ENCODE assay signal across 10 mouse cellular contexts in the genomic region with DNA sequence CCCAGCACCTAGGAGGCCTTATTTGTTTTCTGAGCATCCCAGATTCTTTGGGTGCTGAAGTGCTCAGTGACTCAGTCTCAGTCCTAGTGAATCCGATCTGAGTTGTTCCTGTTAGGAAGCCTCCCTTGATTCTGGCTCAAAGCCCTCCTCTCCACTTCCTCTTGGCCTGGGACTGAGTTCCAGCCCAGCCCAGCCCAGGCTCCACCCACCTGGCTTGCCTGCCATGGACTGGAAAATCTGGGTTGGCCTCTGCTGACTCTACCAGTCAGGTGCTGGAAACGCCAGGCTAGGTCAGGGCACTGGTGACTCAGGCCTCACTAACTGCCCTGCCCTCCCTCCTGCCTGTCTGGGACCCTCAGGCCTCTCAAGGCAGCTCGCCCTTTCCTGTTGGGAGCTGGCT. TPM values are rescaled to one million over a fixed set of nuclear protein-coding genes. Genes with fewer than 3 reads are reported as not detected.
DNase-seq lines count a peak whose midpoint lies in the region; ATAC-seq and TF ChIP-seq lines count a peak whose summit lies in the region.
"Had no signal": no experiment of that assay in that cellular context is flagged by ENCODE, and none has a peak within 500 bp of the region (broad histone marks: within the 10 kb centered on the region; RNA-seq: fewer than 3 reads in every experiment).

No protein-coding gene starts in this region.

- TF ChIP-seq EP300 in heart, adult 2 months (IDR thresholded peaks at IDR 0.05; ENCODE audit: insufficient read depth, low read depth, low read length): peak; percentile 83

- no peak for ATAC-seq in CD4-positive, CD25-positive, alpha-beta regulatory T cell, adult 4 months
- ATAC-seq in hindbrain, embryonic 12.5 days (ENCODE audit: low FRiP score): no peak

- peak overlapping the region; percentile 58; the same call in 1 of the 2 replicates for H3K27ac ChIP-seq in left cerebral cortex, adult 2 months
- H3K27ac ChIP-seq in brown adipose tissue, adult 24 weeks (replicated peaks; ENCODE audit: low read depth, low read length): peak overlapping the region; percentile 50
- H3K27ac ChIP-seq in heart, adult 2 months: peak overlapping the region; percentile 89
- no peak overlapping the region for H3K27ac ChIP-seq in hindbrain, embryonic 12.5 days
- H3K27ac ChIP-seq: macrophage had no signal

- WGBS in heart, adult 2 months: 13% methylated on average over 3 of the region's 3 CpGs
- 70% methylated on average over 3 of the region's 3 CpGs for WGBS in hindbrain, embryonic 12.5 days

- peak overlapping the region; percentile 36; the same call in 1 of the 2 replicates for H3K9ac ChIP-seq in heart, adult 2 months (ENCODE audit: low read depth, low read length)
- H3K9ac ChIP-seq in hindbrain, embryonic 12.5 days: no peak overlapping the region

- peak; percentile 63 for TF ChIP-seq POLR2A in heart, adult 2 months (IDR thresholded peaks at IDR 0.05; ENCODE audit: insufficient read depth, low read depth, low read length)

- no peak for TF ChIP-seq CTCF in left cerebral cortex, adult 2 months (IDR thresholded peaks at IDR 0.05)
- no peak for TF ChIP-seq CTCF in heart, adult 2 months (IDR thresholded peaks at IDR 0.05)

- H3K4me3 ChIP-seq in left cerebral cortex, adult 2 months: no peak overlapping the region
- no peak overlapping the region for H3K4me3 ChIP-seq in brown adipose tissue, adult 24 weeks (ENCODE audit: insufficient read depth, low read depth, low read length)
- peak overlapping the region; percentile 20; the same call in 1 of the 2 replicates for H3K4me3 ChIP-seq in heart, adult 2 months
- no peak overlapping the region for H3K4me3 ChIP-seq in hindbrain, embryonic 12.5 days

- peaks cover 5% of the 10 kb centered on the region; the same call in 1 of the 2 replicates for H3K36me3 ChIP-seq in heart, adult 2 months (ENCODE audit: control insufficient read depth, insufficient read depth, low read length)
- peaks cover 90% of the 10 kb centered on the region for H3K36me3 ChIP-seq in hindbrain, embryonic 12.5 days

- DNase-seq in left cerebral cortex, adult 2 months (ENCODE audit: extremely low spot score in 1 of 2, low spot score in 2 of 2): peak in 1 of 2 experiments; percentile 31
- DNase-seq in left cerebral cortex, postnatal 4 days: no peak
- DNase-seq in heart, adult 2 months: peak; percentile 91 to 93
- peak; percentile 89 to 94 for DNase-seq in kidney, postnatal 25 days
- DNase-seq in ovary, postnatal 36 days (ENCODE audit: low spot score): peak; percentile 73

- 0 out of 2 replicates have a peak, but pooled peaks cover 1% of the 10 kb centered on the region for H3K79me2 ChIP-seq in heart, adult 2 months (replicated peaks; ENCODE audit: control insufficient read depth, insufficient read depth, low read length)

- no peak overlapping the region for H3K4me2 ChIP-seq in hindbrain, embryonic 12.5 days (replicated peaks)

- no peaks in the 10 kb centered on the region for H3K9me3 ChIP-seq in hindbrain, embryonic 12.5 days (replicated peaks)
- H3K9me3 ChIP-seq: G1E had no signal

- H3K4me1 ChIP-seq in brown adipose tissue, adult 24 weeks (ENCODE audit: control insufficient read depth, insufficient read depth, insufficient read length, low read length): peaks cover 7% of the 10 kb centered on the region; the same call in 1 of the 2 replicates
- H3K4me1 ChIP-seq in heart, adult 2 months (ENCODE audit: control insufficient read depth, insufficient read depth, low read length): peaks cover 11% of the 10 kb centered on the region
- H3K4me1 ChIP-seq in hindbrain, embryonic 12.5 days: peaks cover 13% of the 10 kb centered on the region

- H3K27me3 ChIP-seq in heart, adult 2 months (ENCODE audit: control insufficient read depth, insufficient read depth, low read length): no peaks in the 10 kb centered on the region
- no peaks in the 10 kb centered on the region for H3K27me3 ChIP-seq in hindbrain, embryonic 12.5 days

- intact Hi-C loops in left cerebral cortex, adult 2 months (cut with DNase I): no loop called here
- intact Hi-C loops in left cerebral cortex, postnatal 4 days (cut with DNase I): no loop called here
- intact Hi-C loops in heart, adult 2 months (cut with DNase I): no loop called here

RNA-seq across cellular contexts. Expression of a gene that starts 8.1 kb away (rescaled TPM):
- 10 to 100 TPM; 37.8 to 37.9 TPM for total RNA-seq in left cerebral cortex, adult 2 months (2021)
- 10 to 100 TPM; 42.2 to 43.4 TPM for total RNA-seq in left cerebral cortex, postnatal 4 days (2021)
- 4.3 and 4.4 TPM in 2 replicates for polyA plus RNA-seq in brown adipose tissue, adult 24 weeks (2012; ENCODE audit: insufficient read depth, insufficient read length, missing spikeins)
- total RNA-seq in heart, adult 2 months (2021): 10 to 100 TPM; 11.1 TPM
- 23.5 and 25.9 TPM in 2 replicates for polyA plus RNA-seq in heart, adult 2 months (2012; rRNA removed)
- 10 to 100 TPM in 1 of 2 experiments, 1 to 10 TPM in 1; 9.7 to 12.8 TPM for polyA plus RNA-seq in CD4-positive, CD25-positive, alpha-beta regulatory T cell, adult 4 months (2017; shearing (Covaris generic))
- polyA plus RNA-seq in hindbrain, embryonic 12.5 days (2016; fragmentation: Nextera tagmentation; extraction: Ambion mirVana): 106 and 113 TPM in 2 replicates

RNA-seq across cellular contexts. Expression of a gene that starts 19.4 kb away (rescaled TPM):
- total RNA-seq in left cerebral cortex, adult 2 months (2021): 10 to 100 TPM; 65.0 to 65.3 TPM
- 10 to 100 TPM; 92.3 to 92.6 TPM for total RNA-seq in left cerebral cortex, postnatal 4 days (2021)
- 68.5 and 68.8 TPM in 2 replicates for polyA plus RNA-seq in brown adipose tissue, adult 24 weeks (2012; ENCODE audit: insufficient read depth, insufficient read length, missing spikeins)
- 100 to 1,000 TPM; 127 to 130 TPM for total RNA-seq in heart, adult 2 months (2021)
- 152 and 168 TPM in 2 replicates for polyA plus RNA-seq in heart, adult 2 months (2012; rRNA removed)
- 100 to 1,000 TPM in 1 of 2 experiments, 10 to 100 TPM in 1; 67.8 to 101 TPM for polyA plus RNA-seq in CD4-positive, CD25-positive, alpha-beta regulatory T cell, adult 4 months (2017; shearing (Covaris generic))
- 75.5 and 76.7 TPM in 2 replicates for polyA plus RNA-seq in hindbrain, embryonic 12.5 days (2016; fragmentation: Nextera tagmentation; extraction: Ambion mirVana)

RNA-seq across cellular contexts. Expression of a gene that starts 20.5 kb away (rescaled TPM):
- 10 to 100 TPM; 17.9 to 20.8 TPM for total RNA-seq in left cerebral cortex, adult 2 months (2021)
- 10 to 100 TPM; 29.9 to 30.5 TPM for total RNA-seq in left cerebral cortex, postnatal 4 days (2021)
- 23.5 and 30.7 TPM in 2 replicates for polyA plus RNA-seq in brown adipose tissue, adult 24 weeks (2012; ENCODE audit: insufficient read depth, insufficient read length, missing spikeins)
- total RNA-seq in heart, adult 2 months (2021): 10 to 100 TPM; 31.1 to 36.2 TPM
- 34.8 and 42.2 TPM in 2 replicates for polyA plus RNA-seq in heart, adult 2 months (2012; rRNA removed)
- 10 to 100 TPM in 1 of 2 experiments, 1 to 10 TPM in 1; 9.1 to 12.2 TPM for polyA plus RNA-seq in CD4-positive, CD25-positive, alpha-beta regulatory T cell, adult 4 months (2017; shearing (Covaris generic))
- 18.2 and 20.2 TPM in 2 replicates for polyA plus RNA-seq in hindbrain, embryonic 12.5 days (2016; fragmentation: Nextera tagmentation; extraction: Ambion mirVana)
